Mouse (Mus musculus) stomach, postnatal 0 days (tissue): ENCODE results near the gene Mrpl27. TPM values are rescaled to one million over a fixed set of nuclear protein-coding genes. Genes with fewer than 3 reads are reported as not detected.

ENCODE experiments used
- ATAC-seq: fragments of 200-750 bp; cut with Nextera tagmentation; 2 replicates; pipeline ENCODE4 v1.8.0; 2017; ENCODE audit not compliant: low FRiP score, low TSS enrichment
- DNase-seq: peaks from one replicate; pipeline ENCODE4 v3.0.0-alpha.2; 2016; ENCODE audit warnings: low spot score
- H3K27ac ChIP-seq: fragments of 300-500 bp; sonication (generic); replicated peaks from 2 replicates; pipeline ENCODE4 v1.5.1; 2014; ENCODE audit warnings: mild to moderate bottlenecking, control low read depth
- H3K27me3 ChIP-seq: fragments of 300-500 bp; sonication (generic); 2 replicates; pipeline ENCODE4 v1.6.1; 2014; ENCODE audit warnings: low read length; ENCODE audit not compliant: control insufficient read depth, insufficient read depth
- H3K36me3 ChIP-seq: fragments of 300-500 bp; sonication (generic); 2 replicates; pipeline ENCODE4 v1.6.1; 2014; ENCODE audit warnings: low read length, mixed read lengths; ENCODE audit not compliant: control insufficient read depth, insufficient read depth
- H3K4me1 ChIP-seq: fragments of 300-500 bp; sonication (generic); replicated peaks from 2 replicates; pipeline ENCODE4 v1.6.1; 2014; ENCODE audit warnings: antibody characterized with exemption; ENCODE audit not compliant: control insufficient read depth, insufficient read depth
- H3K4me2 ChIP-seq: fragments of 300-500 bp; sonication (generic); replicated peaks from 2 replicates; pipeline ENCODE4 v1.6.1; 2014; ENCODE audit warnings: low read depth, mild to moderate bottlenecking, control low read depth, moderate library complexity
- H3K4me3 ChIP-seq: fragments of 300-500 bp; sonication (generic); 2 replicates; pipeline ENCODE4 v1.5.1; 2014; ENCODE audit warnings: low read depth, low read length, control low read depth
- H3K9ac ChIP-seq: fragments of 300-500 bp; sonication (generic); 2 replicates; pipeline ENCODE4 v1.6.1; 2014; ENCODE audit warnings: mild to moderate bottlenecking, low read length, control low read depth, mixed read lengths
- H3K9me3 ChIP-seq: fragments of 300-500 bp; sonication (generic); 2 replicates; pipeline ENCODE4 v1.6.1; 2016; ENCODE audit warnings: low read length; ENCODE audit not compliant: control insufficient read depth
- CTCF ChIP-seq: IDR thresholded peaks from 2 replicates; pipeline ENCODE4 v1.5.1; 2016; ENCODE audit warnings: antibody characterized with exemption, low read depth, mild to moderate bottlenecking, moderate library complexity
- EP300 ChIP-seq: optimal IDR thresholded peaks from 2 replicates; pipeline ENCODE3; 2016; ENCODE audit warnings: antibody characterized with exemption
- WGBS: fragments of 180-500 bp; shearing (Covaris S2); extraction: QIAGEN DNeasy Blood & Tissue Kit; methylation state at CpG from one replicate; pipeline ENCODE4 v1.1.7; 2014; 5-methylcytosine and 5-hydroxymethylcytosine counted together
- polyA plus RNA-seq: library from polyadenylated mRNA; unstranded; fragments of >200 nt; fragmentation: Nextera tagmentation; extraction: Ambion mirVana; gene quantifications from 2 replicates; pipeline ENCODE4 v1.2.1, GENCODE M21; 2015

The Mrpl27 gene
- polyA plus RNA-seq, 1 experiment from 2014 or later = 123 TPM

DNA sequence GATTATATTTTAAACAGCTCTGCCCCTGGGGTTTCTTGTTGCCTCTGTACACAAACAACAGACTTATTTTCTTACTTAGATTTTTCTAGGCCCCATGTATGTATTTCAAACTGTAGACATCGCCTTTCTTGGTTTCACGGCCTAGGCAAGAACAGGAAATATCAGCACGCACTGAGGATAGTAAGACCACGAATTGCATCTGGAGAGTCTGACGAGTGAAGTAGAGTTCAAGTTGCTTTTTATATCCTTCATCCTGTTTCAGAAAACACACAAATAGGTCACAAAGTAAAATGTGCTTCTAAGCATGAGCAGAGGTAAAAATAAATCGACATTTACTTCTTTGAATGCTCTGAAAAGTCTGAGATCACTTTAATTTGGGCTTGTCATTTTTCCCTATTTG lies 41.9 kb downstream of the Mrpl27 start:
- no peak overlapping the region for H3K4me2 ChIP-seq
- no peaks in the 10 kb centered on the region for H3K36me3 ChIP-seq
- H3K27me3 ChIP-seq = no peaks in the 10 kb centered on the region
- H3K4me1 ChIP-seq = no peaks in the 10 kb centered on the region
- no peak overlapping the region for H3K27ac ChIP-seq
- no peak overlapping the region for H3K4me3 ChIP-seq
- no peak for ATAC-seq
- H3K9me3 ChIP-seq = no peaks in the 10 kb centered on the region
- no peak overlapping the region for H3K9ac ChIP-seq
- no peak for DNase-seq
- 68% methylated on average over 6 of the region's 6 CpGs for WGBS
- TF ChIP-seq CTCF = no peak
- no peak for TF ChIP-seq EP300

DNA sequence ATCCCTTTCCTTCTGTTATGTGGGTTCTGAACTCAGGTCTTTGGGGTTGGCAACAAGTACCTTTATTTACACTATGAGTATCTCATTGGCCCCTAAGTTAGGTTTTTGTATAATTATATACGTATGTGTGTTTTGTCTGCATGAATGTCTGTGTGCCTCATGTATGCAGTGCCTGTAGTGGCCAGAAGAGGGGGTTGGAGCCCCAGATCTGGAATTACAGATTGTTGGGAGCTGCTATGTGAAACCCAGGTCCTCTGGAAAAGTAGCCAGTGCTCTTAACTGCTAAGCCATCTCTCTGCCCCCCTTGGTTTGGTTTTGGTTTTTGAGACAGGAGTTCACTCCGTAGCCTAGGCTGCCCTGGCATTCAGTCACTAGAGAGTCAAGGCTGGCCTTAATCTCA lies 43.6 kb downstream of the Mrpl27 start:
- no peak for ATAC-seq

DNA sequence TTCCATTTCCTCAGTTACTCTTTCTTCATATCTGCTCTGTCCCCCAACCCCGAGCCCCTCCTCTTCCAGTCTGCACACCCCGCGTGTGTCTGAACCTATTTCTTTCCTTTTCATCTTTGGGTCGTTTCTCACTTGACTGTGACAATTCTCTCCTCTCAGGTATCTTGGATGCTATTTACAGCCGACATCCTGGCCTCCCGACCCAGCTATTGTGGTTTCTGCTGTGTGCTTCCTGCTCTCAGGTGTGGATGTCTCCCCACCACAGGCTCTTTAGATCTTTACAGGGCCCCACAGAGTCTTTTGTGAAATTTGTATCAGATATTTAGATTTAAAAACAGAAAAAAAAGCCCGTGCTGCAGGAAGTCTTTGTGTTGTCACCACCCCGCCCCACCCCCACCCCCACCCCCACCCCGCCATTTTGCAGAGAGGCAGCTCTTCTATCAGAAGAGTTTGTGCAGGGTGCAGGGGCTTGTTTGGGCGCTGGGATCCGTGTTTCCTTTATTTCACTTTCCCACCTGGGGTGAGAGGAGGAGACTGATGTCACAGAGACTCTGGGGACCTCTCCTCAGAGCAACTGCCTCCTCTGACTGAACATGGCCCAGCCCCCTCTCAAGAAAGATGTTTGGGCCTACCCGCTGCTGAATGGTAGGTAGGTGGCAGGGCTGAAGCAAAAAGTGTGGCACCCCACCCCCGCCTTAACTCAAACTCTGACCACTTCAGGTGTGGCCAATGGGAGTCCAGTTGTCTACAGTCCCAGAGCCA lies 44.3 kb downstream of the Mrpl27 start:
- DNase-seq = no peak
- H3K4me1 ChIP-seq = no peaks in the 10 kb centered on the region
- ATAC-seq = no peak
- H3K4me2 ChIP-seq = no peak overlapping the region
- no peaks in the 10 kb centered on the region for H3K36me3 ChIP-seq
- no peaks in the 10 kb centered on the region for H3K27me3 ChIP-seq
- no peak overlapping the region for H3K4me3 ChIP-seq
- TF ChIP-seq CTCF = no peak
- no peak for TF ChIP-seq EP300
- no peak overlapping the region for H3K27ac ChIP-seq
- H3K9me3 ChIP-seq = no peaks in the 10 kb centered on the region
- WGBS = 48% methylated on average over 13 of the region's 13 CpGs
- no peak overlapping the region for H3K9ac ChIP-seq

More for the DNA sequence above, 43.6 kb downstream of the Mrpl27 start:
- Histone ChIP-seq H3K27me3 (no peaks in the 10 kb centered on the region), H3K9ac (no peak overlapping the region), H3K4me2 (no peak overlapping the region), H3K9me3 (no peaks in the 10 kb centered on the region), H3K4me1 (no peaks in the 10 kb centered on the region), H3K36me3 (no peaks in the 10 kb centered on the region), H3K4me3 (no peak overlapping the region), H3K27ac (no peak overlapping the region)
- 89% methylated on average over 2 of the region's 2 CpGs for WGBS
- no peak for TF ChIP-seq EP300
- peak; percentile 41 for TF ChIP-seq CTCF
- no peak for DNase-seq

DNA sequence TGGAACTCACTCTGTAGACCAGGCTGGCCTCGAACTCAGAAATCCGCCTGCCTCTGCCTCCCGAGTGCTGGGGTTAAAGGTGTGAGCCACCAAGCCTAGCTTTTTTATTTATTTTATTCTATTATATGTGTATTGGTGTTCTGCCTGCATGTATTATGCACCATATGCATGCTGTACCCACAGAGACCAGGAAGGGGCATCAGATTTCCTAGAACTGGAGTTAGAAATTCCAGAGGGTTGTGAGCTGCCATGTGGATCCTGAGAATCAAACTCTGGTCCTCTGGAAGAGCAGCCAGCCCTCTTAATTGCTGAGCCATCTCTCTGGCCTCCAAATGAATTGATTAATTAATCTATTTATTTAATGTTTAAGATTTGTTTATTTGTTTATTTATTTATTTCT lies 45.8 kb downstream of the Mrpl27 start:
- 100% methylated on average over 2 of the region's 3 CpGs for WGBS
- no peaks in the 10 kb centered on the region for H3K4me1 ChIP-seq
- H3K4me3 ChIP-seq = no peak overlapping the region
- H3K27ac ChIP-seq = no peak overlapping the region
- no peaks in the 10 kb centered on the region for H3K27me3 ChIP-seq
- H3K9ac ChIP-seq = no peak overlapping the region
- H3K9me3 ChIP-seq = no peaks in the 10 kb centered on the region
- no peak overlapping the region for H3K4me2 ChIP-seq
- no peaks in the 10 kb centered on the region for H3K36me3 ChIP-seq
- no peak for ATAC-seq
- DNase-seq = no peak
- TF ChIP-seq EP300 (no peak), CTCF (no peak)

DNA sequence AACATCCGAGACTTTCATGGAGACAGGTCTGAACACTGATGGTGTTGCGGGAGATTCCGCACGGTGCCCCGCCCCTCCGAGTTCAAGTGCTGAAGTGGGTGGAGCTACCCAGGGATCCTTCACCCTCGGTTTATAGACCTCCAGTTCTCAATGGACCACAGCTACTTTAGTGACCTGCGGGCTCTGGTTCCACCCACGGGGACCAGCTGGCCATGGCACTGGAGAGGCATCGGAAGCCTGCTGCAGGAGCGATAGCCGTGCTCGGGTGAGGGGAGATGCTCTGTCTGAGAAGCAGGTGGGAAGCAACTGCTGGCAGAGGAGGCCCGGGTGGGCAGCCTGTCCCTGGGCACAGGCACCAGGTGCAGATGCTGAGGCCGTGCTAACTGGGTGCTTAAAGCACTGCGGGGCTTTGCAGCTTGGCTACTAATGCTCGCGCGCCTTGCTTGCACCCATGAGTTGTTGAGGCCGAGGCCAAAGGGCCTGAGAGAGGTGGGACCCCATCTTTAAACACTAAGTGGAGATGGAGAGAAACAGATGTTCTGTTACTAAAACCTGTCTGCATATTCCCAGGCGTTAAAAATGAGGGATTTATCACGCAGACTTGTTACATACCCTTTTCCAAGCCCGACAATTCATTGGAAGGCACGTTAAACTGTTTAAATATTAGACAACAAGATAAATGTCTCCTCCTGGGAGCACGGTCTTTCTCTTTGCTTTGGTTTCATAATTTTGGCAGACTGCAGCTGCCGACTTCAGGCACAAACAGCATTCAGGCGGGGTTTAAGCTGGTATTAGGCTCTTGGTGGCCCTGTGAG lies 48.0 kb downstream of the Mrpl27 start:
- no peaks in the 10 kb centered on the region for H3K36me3 ChIP-seq
- H3K27me3 ChIP-seq = no peaks in the 10 kb centered on the region
- no peaks in the 10 kb centered on the region for H3K4me1 ChIP-seq
- no peak overlapping the region for H3K9ac ChIP-seq
- peak overlapping the region; percentile 42 for H3K4me2 ChIP-seq
- TF ChIP-seq CTCF = no peak
- TF ChIP-seq EP300 = no peak
- DNase-seq (no peak), ATAC-seq (no peak)
- no peak overlapping the region for H3K4me3 ChIP-seq
- no peak overlapping the region for H3K27ac ChIP-seq
- H3K9me3 ChIP-seq = no peaks in the 10 kb centered on the region
- 25% methylated on average over 27 of the region's 27 CpGs for WGBS

DNA sequence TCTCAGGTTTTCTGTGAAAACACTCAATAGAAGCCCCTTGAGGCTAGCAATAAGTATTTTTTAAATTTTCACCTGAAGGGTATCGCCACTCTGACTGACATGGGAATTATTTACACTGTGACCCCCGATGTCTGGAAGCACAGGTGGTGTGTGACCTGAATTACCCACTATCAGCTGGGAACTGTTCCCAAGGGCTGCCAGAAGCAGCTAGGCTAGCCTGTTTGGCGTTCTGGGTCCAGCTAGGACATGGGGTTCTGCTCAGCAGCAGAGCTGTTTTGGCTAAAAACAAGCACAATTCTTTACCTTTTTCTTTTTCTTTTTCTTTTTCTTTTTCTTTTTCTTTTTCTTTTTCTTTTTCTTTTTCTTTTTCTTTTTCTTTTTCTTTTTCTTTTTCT lies 48.6 kb downstream of the Mrpl27 start:
- Histone ChIP-seq H3K4me3 (no peak overlapping the region), H3K4me1 (no peaks in the 10 kb centered on the region), H3K9ac (no peak overlapping the region), H3K27ac (no peak overlapping the region), H3K4me2 (no peak overlapping the region), H3K9me3 (no peaks in the 10 kb centered on the region), H3K36me3 (no peaks in the 10 kb centered on the region), H3K27me3 (no peaks in the 10 kb centered on the region)
- DNase-seq (no peak), ATAC-seq (no peak)
- TF ChIP-seq CTCF (no peak), EP300 (no peak)
- 17% methylated on average over 3 of the region's 3 CpGs for WGBS
